Mouse (Mus musculus) lung, adult 2 months (tissue): Measurements from ENCODE around the gene Dcun1d4.

ENCODE experiments used
- CTCF ChIP-seq: fragments of 200-500 bp; IDR thresholded peaks from 2 replicates; pipeline ENCODE4 v1.5.1; 2011; ENCODE audit warnings: mild to moderate bottlenecking, low read length, control low read depth; ENCODE audit not compliant: insufficient read depth
- POLR2A ChIP-seq: fragments of 200-500 bp; IDR thresholded peaks from 2 replicates; pipeline ENCODE4 v1.6.1; 2011; ENCODE audit warnings: low read depth, mild to moderate bottlenecking, control low read depth, low read length, borderline replicate concordance; ENCODE audit errors: extremely low read depth

- no peak for TF ChIP-seq CTCF
- no peak for TF ChIP-seq POLR2A
Observed at GRCm38 (mm10) chr5:73481401-73481800, 601 bp downstream of the Dcun1d4 start.
